Mouse (Mus musculus) spleen, adult 2 months (tissue): Measurements from ENCODE around the gene Cntln.

Source experiments
- CTCF ChIP-seq: fragments of 200-500 bp; IDR thresholded peaks from 2 replicates; pipeline ENCODE4 v1.5.1; 2011; ENCODE audit warnings: mild to moderate bottlenecking, inconsistent platforms; ENCODE audit not compliant: insufficient read depth, insufficient read length, insufficient replicate concordance; ENCODE audit errors: extremely low read depth
- POLR2A ChIP-seq: fragments of 200-500 bp; IDR thresholded peaks from 2 replicates; pipeline ENCODE4 v1.6.1; 2011; ENCODE audit warnings: low read depth, low read length, inconsistent platforms

DNA sequence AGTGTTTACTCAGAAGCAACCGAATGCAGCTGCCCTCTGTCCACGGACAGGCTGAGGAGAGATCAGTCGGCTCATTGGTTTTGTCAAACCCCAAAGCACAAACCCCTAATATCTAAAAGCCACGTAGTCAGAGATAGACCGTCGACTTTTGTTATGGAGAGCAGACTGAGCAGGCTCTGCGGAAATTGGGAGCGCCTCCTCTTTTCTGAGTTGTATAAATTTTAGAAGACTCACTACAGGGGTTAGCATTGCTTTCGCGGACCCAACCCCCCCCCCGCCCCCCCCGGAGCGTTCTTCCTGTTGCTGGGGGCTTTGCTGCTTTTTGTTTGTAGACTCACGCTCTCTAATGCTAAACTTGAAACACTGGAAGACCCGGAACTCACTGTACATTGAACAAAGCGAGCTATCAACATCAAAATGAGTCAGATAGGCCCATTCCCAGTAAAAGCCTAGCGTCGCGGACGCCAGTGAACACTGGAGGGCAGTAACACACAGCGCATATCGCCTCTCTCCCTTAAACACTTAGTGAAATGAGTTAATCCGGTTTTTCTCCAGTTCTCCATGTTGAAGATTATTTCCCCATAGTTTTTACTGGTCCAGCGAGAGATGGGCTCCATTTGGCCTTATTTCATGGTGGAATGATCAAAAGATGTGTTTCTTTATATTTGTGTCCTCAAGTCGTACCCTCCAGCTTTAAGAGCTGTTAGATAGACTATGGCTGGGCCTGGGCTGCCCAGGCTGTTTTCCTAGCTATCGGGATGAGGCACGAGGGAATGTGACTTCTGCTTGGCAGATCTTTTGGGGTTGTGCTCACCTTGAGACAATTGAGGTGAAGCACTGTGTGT, 278.6 kb downstream of the Cntln start:
- TF ChIP-seq POLR2A (no peak), CTCF (no peak)
